Mouse (Mus musculus): ENCODE measurements around the gene Smtnl1. TPM values are rescaled to one million over a fixed set of nuclear protein-coding genes. Genes with fewer than 3 reads are reported as not detected.

Smtnl1 gene
- polyA plus RNA-seq, 1 experiment from 2014 or later = 0.50 TPM

DNA sequence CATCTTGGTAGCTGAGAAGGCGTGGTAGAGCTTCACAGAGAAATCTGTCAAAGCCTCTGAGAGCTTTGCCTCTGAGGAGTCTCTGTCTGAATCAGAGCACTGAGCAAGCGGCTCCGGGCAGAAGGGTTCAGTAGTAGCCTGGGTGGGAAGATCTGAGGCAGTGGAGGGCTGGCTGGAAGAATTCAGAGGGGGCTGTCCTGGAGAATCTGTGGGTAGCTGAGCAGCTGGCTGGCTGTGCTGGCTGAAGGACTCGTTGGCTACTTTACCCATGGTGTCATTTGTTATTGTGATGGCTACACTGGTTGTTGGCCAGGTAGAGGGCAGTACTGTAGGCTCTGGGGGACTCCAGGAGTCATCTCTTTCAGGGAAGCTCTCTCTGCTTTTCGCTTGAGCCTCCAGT lies 49.3 kb downstream of the Smtnl1 start:
- Histone ChIP-seq H3K9me3 (replicated peaks; ENCODE audit: control insufficient read depth, low read length) (no peaks in the 10 kb centered on the region), H3K27ac (ENCODE audit: low read length) (no peak overlapping the region), H3K27me3 (ENCODE audit: control insufficient read depth, insufficient read depth, low read depth, low read length) (peaks cover 17% of the 10 kb centered on the region), H3K4me3 (ENCODE audit: low read depth, low read length) (no peak overlapping the region), H3K4me2 (ENCODE audit: low read depth, low read length) (no peak overlapping the region), H3K4me1 (ENCODE audit: control insufficient read depth, low read depth, low read length) (no peaks in the 10 kb centered on the region; the same call in none of the 2 replicates), H3K9ac (ENCODE audit: low read depth, low read length) (no peak overlapping the region), H3K36me3 (ENCODE audit: control insufficient read depth, insufficient read depth) (no peaks in the 10 kb centered on the region)
- no peak for ATAC-seq (ENCODE audit: low read depth)
- 59% methylated on average over 5 of the region's 5 CpGs for WGBS (ENCODE audit: insufficient replicate concordance)

- WGBS (ENCODE audit: insufficient replicate concordance) = 64% methylated on average over 4 of the region's 4 CpGs
- peaks cover 14% of the 10 kb centered on the region for H3K27me3 ChIP-seq (ENCODE audit: control insufficient read depth, insufficient read depth, low read depth, low read length)
Observed at GRCm38 (mm10) chr2:84772454-84772853, 50.0 kb downstream of the Smtnl1 start.

DNA sequence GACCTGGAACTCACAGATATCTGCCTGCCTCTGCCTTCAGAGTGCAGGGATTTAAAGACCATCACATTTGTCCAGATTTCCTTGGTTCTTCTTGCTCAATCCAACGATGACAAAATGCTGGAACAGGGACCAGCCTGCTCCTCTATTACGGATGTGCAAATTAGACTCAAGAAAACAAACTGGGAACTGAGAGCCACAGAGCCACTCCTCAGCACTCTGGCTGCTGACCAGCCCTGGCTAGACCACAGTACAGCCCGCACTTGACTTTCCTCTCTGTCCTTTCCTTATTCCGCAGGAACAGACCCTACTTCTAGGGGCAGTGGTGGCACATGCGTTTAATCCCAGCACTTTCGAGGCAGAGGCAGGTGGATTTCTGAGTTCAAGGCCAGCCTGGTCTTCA lies 52.0 kb downstream of the Smtnl1 start:
- Histone ChIP-seq H3K27me3 (ENCODE audit: control insufficient read depth, insufficient read depth, low read depth, low read length) (peaks cover 10% of the 10 kb centered on the region), H3K4me3 (ENCODE audit: low read depth, low read length) (no peak overlapping the region), H3K27ac (ENCODE audit: low read length) (no peak overlapping the region), H3K9me3 (replicated peaks; ENCODE audit: control insufficient read depth, low read length) (no peaks in the 10 kb centered on the region), H3K36me3 (ENCODE audit: control insufficient read depth, insufficient read depth) (no peaks in the 10 kb centered on the region), H3K4me1 (ENCODE audit: control insufficient read depth, low read depth, low read length) (no peaks in the 10 kb centered on the region; the same call in none of the 2 replicates), H3K4me2 (ENCODE audit: low read depth, low read length) (no peak overlapping the region), H3K9ac (ENCODE audit: low read depth, low read length) (no peak overlapping the region)
- ATAC-seq (ENCODE audit: low read depth) = no peak
- 51% methylated on average over 6 of the region's 6 CpGs for WGBS (ENCODE audit: insufficient replicate concordance)

More at GRCm38 (mm10) chr2:84772454-84772853, 50.0 kb downstream of the Smtnl1 start:
- Histone ChIP-seq H3K4me1 (ENCODE audit: control insufficient read depth, low read depth, low read length) (no peaks in the 10 kb centered on the region; the same call in none of the 2 replicates), H3K4me2 (ENCODE audit: low read depth, low read length) (no peak overlapping the region), H3K27ac (ENCODE audit: low read length) (no peak overlapping the region), H3K9me3 (replicated peaks; ENCODE audit: control insufficient read depth, low read length) (no peaks in the 10 kb centered on the region), H3K9ac (ENCODE audit: low read depth, low read length) (no peak overlapping the region), H3K36me3 (ENCODE audit: control insufficient read depth, insufficient read depth) (no peaks in the 10 kb centered on the region), H3K4me3 (ENCODE audit: low read depth, low read length) (no peak overlapping the region)
- no peak for ATAC-seq (ENCODE audit: low read depth)

DNA sequence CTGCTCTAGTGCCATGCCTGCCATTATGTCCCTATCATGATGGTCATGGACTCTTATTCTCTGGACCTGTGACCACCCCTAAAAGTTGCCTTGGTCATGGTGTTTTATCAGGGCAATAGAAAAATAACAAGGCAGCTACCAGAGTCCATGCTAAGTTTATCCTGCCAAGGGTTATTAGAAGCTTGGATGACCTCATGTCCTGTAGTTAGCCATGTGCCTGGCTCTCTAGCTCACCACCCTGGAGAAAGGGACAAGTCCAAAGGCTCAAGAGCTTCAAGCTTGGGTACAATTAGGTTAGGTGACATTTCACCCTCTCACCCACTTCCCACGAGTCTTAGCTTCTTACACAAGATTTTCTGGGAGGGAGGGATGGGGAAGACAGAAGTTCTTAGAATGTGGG lies 59.6 kb downstream of the Smtnl1 start:
- no peak overlapping the region for H3K4me2 ChIP-seq (ENCODE audit: low read depth, low read length)

DNA sequence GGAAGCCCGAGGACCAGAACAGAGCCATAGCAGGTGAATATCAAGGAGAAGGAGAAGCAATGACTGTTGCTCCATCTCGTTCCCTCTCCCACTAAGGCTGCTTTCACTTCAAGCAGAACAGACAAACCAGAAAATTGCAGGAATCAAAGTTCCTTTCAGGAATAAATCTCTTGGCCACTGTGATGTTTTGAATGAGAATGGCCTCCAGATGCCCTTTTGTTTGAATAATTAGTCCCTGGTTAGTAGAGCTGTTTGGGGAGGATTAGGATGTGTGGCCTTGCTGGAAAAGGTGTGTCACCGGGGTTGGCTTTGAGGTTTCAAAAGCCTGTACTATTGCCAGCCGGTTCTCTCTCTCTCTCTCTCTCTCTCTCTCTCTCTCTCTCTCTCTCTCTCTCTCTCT lies 60.2 kb downstream of the Smtnl1 start:
- Histone ChIP-seq H3K27ac (ENCODE audit: low read length) (0 out of 2 replicates have a peak overlapping the region, but pooled peaks have one; percentile 30), H3K4me3 (ENCODE audit: low read depth, low read length) (no peak overlapping the region), H3K27me3 (ENCODE audit: control insufficient read depth, insufficient read depth, low read depth, low read length) (no peaks in the 10 kb centered on the region; the same call in 1 of the 2 replicates), H3K36me3 (ENCODE audit: control insufficient read depth, insufficient read depth) (no peaks in the 10 kb centered on the region), H3K9me3 (replicated peaks; ENCODE audit: control insufficient read depth, low read length) (no peaks in the 10 kb centered on the region), H3K4me2 (ENCODE audit: low read depth, low read length) (no peak overlapping the region), H3K4me1 (ENCODE audit: control insufficient read depth, low read depth, low read length) (no peaks in the 10 kb centered on the region; the same call in 1 of the 2 replicates), H3K9ac (ENCODE audit: low read depth, low read length) (no peak overlapping the region)
- WGBS (ENCODE audit: insufficient replicate concordance) = 47% methylated on average over 4 of the region's 4 CpGs
- ATAC-seq (ENCODE audit: low read depth) = no peak

More for the DNA sequence above, 59.6 kb downstream of the Smtnl1 start:
- Histone ChIP-seq H3K9ac (ENCODE audit: low read depth, low read length) (no peak overlapping the region), H3K27ac (ENCODE audit: low read length) (no peak overlapping the region), H3K36me3 (ENCODE audit: control insufficient read depth, insufficient read depth) (no peaks in the 10 kb centered on the region), H3K4me3 (ENCODE audit: low read depth, low read length) (no peak overlapping the region), H3K9me3 (replicated peaks; ENCODE audit: control insufficient read depth, low read length) (no peaks in the 10 kb centered on the region), H3K4me1 (ENCODE audit: control insufficient read depth, low read depth, low read length) (no peaks in the 10 kb centered on the region; the same call in 1 of the 2 replicates), H3K27me3 (ENCODE audit: control insufficient read depth, insufficient read depth, low read depth, low read length) (no peaks in the 10 kb centered on the region; the same call in 1 of the 2 replicates)
- WGBS (ENCODE audit: insufficient replicate concordance) = 18% methylated on average over 1 of the region's 1 CpGs
- no peak for ATAC-seq (ENCODE audit: low read depth)

GRCm38 (mm10) chr2:84761840-84762239 lies 60.6 kb downstream of the Smtnl1 start:
- Histone ChIP-seq H3K4me1 (ENCODE audit: control insufficient read depth, low read depth, low read length) (no peaks in the 10 kb centered on the region; the same call in 1 of the 2 replicates), H3K4me2 (ENCODE audit: low read depth, low read length) (no peak overlapping the region), H3K9ac (ENCODE audit: low read depth, low read length) (no peak overlapping the region), H3K27ac (ENCODE audit: low read length) (peak overlapping the region; percentile 30; the same call in 1 of the 2 replicates), H3K27me3 (ENCODE audit: control insufficient read depth, insufficient read depth, low read depth, low read length) (no peaks in the 10 kb centered on the region; the same call in 1 of the 2 replicates), H3K4me3 (ENCODE audit: low read depth, low read length) (no peak overlapping the region), H3K9me3 (replicated peaks; ENCODE audit: control insufficient read depth, low read length) (no peaks in the 10 kb centered on the region), H3K36me3 (ENCODE audit: control insufficient read depth, insufficient read depth) (no peaks in the 10 kb centered on the region)
- 40% methylated on average over 1 of the region's 1 CpGs for WGBS (ENCODE audit: insufficient replicate concordance)
- peak; percentile 38; the same call in 1 of the 2 replicates for ATAC-seq (ENCODE audit: low read depth)

DNA sequence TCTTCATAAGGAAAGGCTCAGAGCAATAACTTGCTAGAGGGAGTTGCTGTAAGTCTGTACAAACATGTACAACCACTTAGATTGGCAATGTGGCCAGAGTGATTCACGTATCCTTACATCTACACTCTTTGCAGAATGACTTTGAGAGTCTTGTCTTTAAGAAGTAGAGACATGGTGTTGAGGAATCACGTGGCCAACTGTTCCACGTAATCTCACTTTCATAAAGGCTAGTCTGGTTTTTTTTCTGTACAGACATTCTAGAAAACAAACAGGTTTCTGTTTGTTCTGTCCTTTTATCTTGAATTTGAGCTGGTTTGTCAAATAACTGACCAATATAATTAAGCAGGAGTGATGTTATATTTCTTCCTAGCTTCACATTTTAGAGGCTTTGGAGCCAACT lies 61.1 kb downstream of the Smtnl1 start:
- Histone ChIP-seq H3K4me2 (ENCODE audit: low read depth, low read length) (no peak overlapping the region), H3K36me3 (ENCODE audit: control insufficient read depth, insufficient read depth) (no peaks in the 10 kb centered on the region), H3K9me3 (replicated peaks; ENCODE audit: control insufficient read depth, low read length) (no peaks in the 10 kb centered on the region), H3K4me3 (ENCODE audit: low read depth, low read length) (no peak overlapping the region), H3K4me1 (ENCODE audit: control insufficient read depth, low read depth, low read length) (no peaks in the 10 kb centered on the region; the same call in 1 of the 2 replicates), H3K27me3 (ENCODE audit: control insufficient read depth, insufficient read depth, low read depth, low read length) (no peaks in the 10 kb centered on the region; the same call in 1 of the 2 replicates), H3K27ac (ENCODE audit: low read length) (peak overlapping the region; percentile 15; the same call in 1 of the 2 replicates), H3K9ac (ENCODE audit: low read depth, low read length) (no peak overlapping the region)
- 58% methylated on average over 3 of the region's 3 CpGs for WGBS (ENCODE audit: insufficient replicate concordance)
- ATAC-seq (ENCODE audit: low read depth) = no peak

Other genes with a start within 250 kb of the Smtnl1 start
- gene Ctnnd1, start 171.9 kb downstream of the Smtnl1 start, polyA plus RNA-seq (2015; fragmentation: Nextera tagmentation; extraction: Ambion mirVana) = 14.9 and 16.0 TPM in 2 replicates
- gene Btbd18, start 163.6 kb downstream of the Smtnl1 start, polyA plus RNA-seq (2015; fragmentation: Nextera tagmentation; extraction: Ambion mirVana) = 0.04 TPM in 2 replicates
- 66.4 and 73.3 TPM in 2 replicates for gene Selenoh, start 151.9 kb downstream of the Smtnl1 start, polyA plus RNA-seq (2015; fragmentation: Nextera tagmentation; extraction: Ambion mirVana)
- gene Gm28635, start 144.6 kb downstream of the Smtnl1 start, polyA plus RNA-seq (2015; fragmentation: Nextera tagmentation; extraction: Ambion mirVana) = not detected in 2 replicates
- gene Med19, start 144.2 kb downstream of the Smtnl1 start, polyA plus RNA-seq (2015; fragmentation: Nextera tagmentation; extraction: Ambion mirVana) = 17.1 TPM in 2 replicates
- 69.7 and 76.5 TPM in 2 replicates for gene Tmx2, start 143.5 kb downstream of the Smtnl1 start, polyA plus RNA-seq (2015; fragmentation: Nextera tagmentation; extraction: Ambion mirVana)
- gene Zdhhc5, start 107.5 kb downstream of the Smtnl1 start, polyA plus RNA-seq (2015; fragmentation: Nextera tagmentation; extraction: Ambion mirVana) = 17.7 and 18.9 TPM in 2 replicates
- 49.7 and 56.2 TPM in 2 replicates for gene Clp1, start 95.3 kb downstream of the Smtnl1 start, polyA plus RNA-seq (2015; fragmentation: Nextera tagmentation; extraction: Ambion mirVana)
- gene Ypel4, start 88.6 kb downstream of the Smtnl1 start, polyA plus RNA-seq (2015; fragmentation: Nextera tagmentation; extraction: Ambion mirVana) = 69.6 and 79.1 TPM in 2 replicates
- 0.89 and 0.95 TPM in 2 replicates for gene Gm19426, start 79.0 kb downstream of the Smtnl1 start, polyA plus RNA-seq (2015; fragmentation: Nextera tagmentation; extraction: Ambion mirVana)
- gene Serping1, start 47.2 kb downstream of the Smtnl1 start, polyA plus RNA-seq (2015; fragmentation: Nextera tagmentation; extraction: Ambion mirVana) = 119 and 133 TPM in 2 replicates
- 486 and 542 TPM in 2 replicates for gene Ube2l6, start 23.8 kb downstream of the Smtnl1 start, polyA plus RNA-seq (2015; fragmentation: Nextera tagmentation; extraction: Ambion mirVana)
- gene Timm10, start 4.3 kb upstream of the Smtnl1 start, polyA plus RNA-seq (2015; fragmentation: Nextera tagmentation; extraction: Ambion mirVana) = 27.3 and 29.8 TPM in 2 replicates
- gene Slc43a1, start 16.2 kb upstream of the Smtnl1 start, polyA plus RNA-seq (2015; fragmentation: Nextera tagmentation; extraction: Ambion mirVana) = 185 and 205 TPM in 2 replicates
- not detected in 2 replicates for gene Rtn4rl2, start 64.1 kb upstream of the Smtnl1 start, polyA plus RNA-seq (2015; fragmentation: Nextera tagmentation; extraction: Ambion mirVana)
- gene Slc43a3, start 113.9 kb upstream of the Smtnl1 start, polyA plus RNA-seq (2015; fragmentation: Nextera tagmentation; extraction: Ambion mirVana) = 100 and 103 TPM in 2 replicates
- 71.0 and 84.0 TPM in 2 replicates for gene Prg2, start 157.8 kb upstream of the Smtnl1 start, polyA plus RNA-seq (2015; fragmentation: Nextera tagmentation; extraction: Ambion mirVana)
- gene Prg3, start 165.6 kb upstream of the Smtnl1 start, polyA plus RNA-seq (2015; fragmentation: Nextera tagmentation; extraction: Ambion mirVana) = 5.0 and 5.6 TPM in 2 replicates
- gene Ssrp1, start 214.6 kb upstream of the Smtnl1 start, polyA plus RNA-seq (2015; fragmentation: Nextera tagmentation; extraction: Ambion mirVana) = 127 and 134 TPM in 2 replicates
- gene P2rx3, start 214.8 kb upstream of the Smtnl1 start, polyA plus RNA-seq (2015; fragmentation: Nextera tagmentation; extraction: Ambion mirVana) = 0.46 and 0.55 TPM in 2 replicates
- gene Tnks1bp1, start 225.4 kb upstream of the Smtnl1 start, polyA plus RNA-seq (2015; fragmentation: Nextera tagmentation; extraction: Ambion mirVana) = 5.4 and 6.4 TPM in 2 replicates